Mouse (Mus musculus) CH12.LX (cell line): ENCODE data around the gene Ganab. TPM values are rescaled to one million over a fixed set of nuclear protein-coding genes. Genes with fewer than 3 reads are reported as not detected.

ENCODE experiments used
- DNase-seq: peaks from one replicate; pipeline ENCODE4 v3.0.0-alpha.2; 2013; ENCODE audit errors: extremely low read depth
- H3K27ac ChIP-seq: 2 replicates; pipeline ENCODE4 v1.5.1; 2012; ENCODE audit warnings: low read depth, mild to moderate bottlenecking, control low read depth, moderate library complexity; ENCODE audit not compliant: insufficient read depth
- H3K27me3 ChIP-seq: replicated peaks from 2 replicates; pipeline ENCODE3; 2012; ENCODE audit warnings: inconsistent platforms
- H3K36me3 ChIP-seq, 2 experiments: replicated peaks in 1 of 2; 2 replicates each; pipeline versions ENCODE3 to v1.6.1; 2012; ENCODE audit warnings: inconsistent platforms in 1 of 2, low read length in 1 of 2, mild to moderate bottlenecking in 1 of 2, mixed read lengths in 1 of 2, moderate library complexity in 1 of 2; ENCODE audit not compliant: control insufficient read depth in 1 of 2, insufficient read depth in 1 of 2
- H3K4me1 ChIP-seq, 2 experiments: 2 replicates each; pipeline ENCODE4 v1.6.1; 2012; ENCODE audit warnings: inconsistent platforms in 1 of 2, moderate library complexity in 1 of 2; ENCODE audit not compliant: insufficient read depth in 2 of 2, control insufficient read depth in 1 of 2
- H3K4me2 ChIP-seq: 2 replicates; pipeline ENCODE4 v1.6.1; 2012; ENCODE audit warnings: low read depth, mild to moderate bottlenecking, control low read depth; ENCODE audit not compliant: poor library complexity, insufficient read depth, severe bottlenecking
- H3K4me3 ChIP-seq, 3 experiments: fragments of 150-350 bp in 1 of 3; sonication (generic) in 1 of 3; replicated peaks in 1 of 3; 2 replicates each; pipeline versions ENCODE3 to v1.5.1; 2011 to 2012; ENCODE audit warnings: low read depth in 2 of 3, low read length in 2 of 3, mild to moderate bottlenecking in 2 of 3, moderate library complexity in 2 of 3, control low read depth in 1 of 3, improper control_type of control experiment in 1 of 3, inconsistent platforms in 1 of 3, mixed read lengths in 1 of 3; ENCODE audit not compliant: poor library complexity in 1 of 3
- H3K79me2 ChIP-seq: replicated peaks from 2 replicates; pipeline ENCODE4 v1.6.1; 2012; ENCODE audit warnings: mild to moderate bottlenecking, moderate library complexity; ENCODE audit not compliant: control insufficient read depth, poor library complexity, insufficient read depth, severe bottlenecking; ENCODE audit errors: extremely low read depth
- H3K9ac ChIP-seq: 2 replicates; pipeline ENCODE4 v1.6.1; 2012; ENCODE audit warnings: low read depth, mild to moderate bottlenecking, control low read depth, moderate library complexity; ENCODE audit not compliant: insufficient read depth
- H3K9me3 ChIP-seq: replicated peaks from 2 replicates; pipeline ENCODE3; 2012; ENCODE audit warnings: low read length, inconsistent platforms, mixed read lengths
- BHLHE40 ChIP-seq: IDR thresholded peaks from 2 replicates; pipeline ENCODE4 v1.6.1; 2011; ENCODE audit warnings: mild to moderate bottlenecking, low read depth, low read length, improper control_type of control experiment
- CHD2 ChIP-seq: IDR thresholded peaks from 2 replicates; pipeline ENCODE4 v1.6.1; 2011; ENCODE audit warnings: low read length, improper control_type of control experiment
- CTCF ChIP-seq, 2 experiments: IDR thresholded peaks in 1 of 2; conservative IDR thresholded peaks in 1 of 2; 2 replicates each; pipeline ENCODE4 v1.5.1; 2011 to 2012; ENCODE audit warnings: low read depth in 2 of 2, low read length in 2 of 2, improper control_type of control experiment in 1 of 2, inconsistent platforms in 1 of 2, mild to moderate bottlenecking in 1 of 2, moderate library complexity in 1 of 2
- EP300 ChIP-seq: IDR thresholded peaks from 2 replicates; pipeline ENCODE4 v1.6.1; 2011; ENCODE audit warnings: low read length, improper control_type of control experiment
- ETS1 ChIP-seq: conservative IDR thresholded peaks from 2 replicates; pipeline ENCODE4 v1.6.1; 2012; ENCODE audit warnings: low read depth, mild to moderate bottlenecking, inconsistent platforms, low read length, improper control_type of control experiment, moderate library complexity
- GABPA ChIP-seq: IDR thresholded peaks from 2 replicates; pipeline ENCODE4 v1.6.1; 2012; ENCODE audit warnings: low read depth, low read length, improper control_type of control experiment, inconsistent platforms; ENCODE audit not compliant: insufficient replicate concordance
- HCFC1 ChIP-seq: IDR thresholded peaks from 2 replicates; pipeline ENCODE4 v1.6.1; 2012; ENCODE audit warnings: low read depth, mild to moderate bottlenecking, inconsistent platforms, low read length, improper control_type of control experiment
- IRF4 ChIP-seq: IDR thresholded peaks from 2 replicates; pipeline ENCODE4 v1.6.1; 2014; ENCODE audit warnings: low read depth, mild to moderate bottlenecking, inconsistent platforms, low read length, improper control_type of control experiment
- JUND ChIP-seq: conservative IDR thresholded peaks from 2 replicates; pipeline ENCODE4 v1.6.1; 2011; ENCODE audit warnings: low read depth, low read length, improper control_type of control experiment
- KAT2A ChIP-seq: IDR thresholded peaks from 2 replicates; pipeline ENCODE4 v1.6.1; 2012; ENCODE audit warnings: low read length, improper control_type of control experiment, inconsistent platforms; ENCODE audit not compliant: insufficient replicate concordance
- MAFK ChIP-seq: IDR thresholded peaks from 2 replicates; pipeline ENCODE4 v1.6.1; 2011; ENCODE audit warnings: low read length, improper control_type of control experiment; ENCODE audit not compliant: insufficient replicate concordance
- MAX ChIP-seq: IDR thresholded peaks from 2 replicates; pipeline ENCODE4 v1.6.1; 2011; ENCODE audit warnings: low read length, improper control_type of control experiment
- MAZ ChIP-seq: IDR thresholded peaks from 2 replicates; pipeline ENCODE4 v1.6.1; 2012; ENCODE audit warnings: low read depth, mild to moderate bottlenecking, inconsistent platforms, low read length, improper control_type of control experiment, moderate library complexity
- MEF2A ChIP-seq: IDR thresholded peaks from 2 replicates; pipeline ENCODE4 v1.6.1; 2014; ENCODE audit warnings: low read depth, mild to moderate bottlenecking, inconsistent platforms, low read length, improper control_type of control experiment, borderline replicate concordance
- MXI1 ChIP-seq: IDR thresholded peaks from 2 replicates; pipeline ENCODE4 v1.6.1; 2011; ENCODE audit warnings: mild to moderate bottlenecking, low read depth, low read length, improper control_type of control experiment
- MYC ChIP-seq: IDR thresholded peaks from 2 replicates; pipeline ENCODE4 v1.6.1; 2011; ENCODE audit warnings: low read depth, mild to moderate bottlenecking, improper control_type of control experiment, low read length
- NELFE ChIP-seq: IDR thresholded peaks from 2 replicates; pipeline ENCODE4 v1.6.1; 2011; ENCODE audit warnings: low read depth, low read length, improper control_type of control experiment
- NRF1 ChIP-seq: IDR thresholded peaks from 2 replicates; pipeline ENCODE4 v1.6.1; 2014; ENCODE audit warnings: low read depth, mild to moderate bottlenecking, inconsistent platforms, low read length, improper control_type of control experiment, moderate library complexity
- POLR2A ChIP-seq: IDR thresholded peaks from 2 replicates; pipeline ENCODE4 v1.6.1; 2011; ENCODE audit warnings: low read depth, mild to moderate bottlenecking, improper control_type of control experiment, low read length
- POLR2AphosphoS2 ChIP-seq: IDR thresholded peaks from 2 replicates; pipeline ENCODE4 v1.6.1; 2011; ENCODE audit warnings: low read depth, low read length, improper control_type of control experiment
- RAD21 ChIP-seq: IDR thresholded peaks from 2 replicates; pipeline ENCODE4 v1.6.1; 2011; ENCODE audit warnings: low read depth, mild to moderate bottlenecking, low read length, improper control_type of control experiment, moderate library complexity
- RCOR1 ChIP-seq: conservative IDR thresholded peaks from 2 replicates; pipeline ENCODE4 v1.6.1; 2012; ENCODE audit warnings: low read depth, mild to moderate bottlenecking, inconsistent platforms, low read length, improper control_type of control experiment
- SMC3 ChIP-seq: IDR thresholded peaks from 2 replicates; pipeline ENCODE4 v1.6.1; 2011; ENCODE audit warnings: low read depth, low read length, improper control_type of control experiment
- TBP ChIP-seq: conservative IDR thresholded peaks from 2 replicates; pipeline ENCODE4 v1.6.1; 2011; ENCODE audit warnings: low read depth, low read length, improper control_type of control experiment
- UBTF ChIP-seq: IDR thresholded peaks from 2 replicates; pipeline ENCODE4 v1.6.1; 2012; ENCODE audit warnings: low read depth, mild to moderate bottlenecking, inconsistent platforms, low read length, improper control_type of control experiment, moderate library complexity
- USF2 ChIP-seq: conservative IDR thresholded peaks from 2 replicates; pipeline ENCODE4 v1.6.1; 2011; ENCODE audit warnings: low read depth, low read length, improper control_type of control experiment
- ZC3H11A ChIP-seq: IDR thresholded peaks from 2 replicates; pipeline ENCODE4 v1.6.1; 2012; ENCODE audit warnings: low read depth, mild to moderate bottlenecking, inconsistent platforms, low read length, improper control_type of control experiment
- ZKSCAN1 ChIP-seq: IDR thresholded peaks from 2 replicates; pipeline ENCODE4 v1.6.1; 2012; ENCODE audit warnings: low read depth, inconsistent platforms, low read length, improper control_type of control experiment, borderline replicate concordance
- ZMIZ1 ChIP-seq: IDR thresholded peaks from 2 replicates; pipeline ENCODE4 v1.6.1; 2012; ENCODE audit warnings: low read depth, mild to moderate bottlenecking, inconsistent platforms, low read length, improper control_type of control experiment
- ZNF384 ChIP-seq: IDR thresholded peaks from 2 replicates; pipeline ENCODE4 v1.6.1; 2012; ENCODE audit warnings: low read depth, low read length, improper control_type of control experiment, inconsistent platforms
- dilution Hi-C: fragments of 300-500 bp; cut with MboI; formaldehyde crosslinking; loops from 2 replicates; pipeline ENCODE4 v1.14.3; 2020; ENCODE audit warnings: low sequenced_read_pairs; ENCODE audit not compliant: extremely low pct_unique_long_range_greater_than_20kb, extremely low pct_ligation_motif_present
- in situ Hi-C: fragments of 300-500 bp; cut with MboI; formaldehyde crosslinking; loops from 3 replicates; pipeline ENCODE4 v1.14.3; 2019; ENCODE audit warnings: low sequenced_read_pairs, low pct_ligation_motif_present, low pct_unique_long_range_greater_than_20kb, mixed read lengths
- polyA plus RNA-seq: library from polyadenylated mRNA; unstranded; fragments of >175 nt; gene quantifications from 2 replicates; pipeline ENCODE4 v1.2.1, GENCODE M21; 2012; ENCODE audit warnings: low read depth; ENCODE audit not compliant: insufficient read length
- total RNA-seq, 2 experiments: library from RNA; depleted of rRNA; stranded (reverse); fragments of 300-350 nt in 1 of 2; fragments of >200 nt in 1 of 2; gene quantifications; 2 replicates each; pipeline ENCODE4 v1.2.3; 2012 to 2014

Ganab gene
- total and polyA plus RNA-seq, 3 experiments: 97.0 to 169 (median 143) TPM

GRCm38 (mm10) chr19:8941136-8941514 is 43.3 kb downstream of the Ganab start:
- Histone ChIP-seq H3K27ac (peak overlapping the region; percentile 99), H3K9me3 (no peaks in the 10 kb centered on the region), H3K4me1 (peaks cover 16 to 48% of the 10 kb centered on the region in 2 experiments)

GRCm38 (mm10) chr19:8941515-8942217 is 43.8 kb downstream of the Ganab start, which contains the start of gene Mta2:
Mta2 (plus strand) TSS chr19:8941875.
- peaks cover 57 to 75% of the 10 kb centered on the region in 2 experiments for H3K36me3 ChIP-seq
- dilution Hi-C loops (no loop called here), in situ Hi-C loops (no loop called here)
- H3K27ac ChIP-seq: peak within 1 kb of the TSS; percentile 99
- no peaks in the 10 kb centered on the region for H3K9me3 ChIP-seq
- DNase-seq: peak; percentile 98
- peak within 1 kb of the TSS; percentile 97 for H3K9ac ChIP-seq
- peak within 1 kb of the TSS; percentile 91 for H3K4me2 ChIP-seq
- H3K4me1 ChIP-seq: peaks cover 16 to 48% of the 10 kb centered on the region in 2 experiments
- peak within 1 kb of the TSS; percentile 75 to 95 (median 91) for H3K4me3 ChIP-seq
- no peaks in the 10 kb centered on the region for H3K27me3 ChIP-seq
- peaks cover 42% of the 10 kb centered on the region for H3K79me2 ChIP-seq
- TF ChIP-seq NELFE: peak; percentile 84
- peak; percentile 52; the same call in 1 of the 2 replicates for TF ChIP-seq UBTF
- no peak for TF ChIP-seq GABPA
- TF ChIP-seq POLR2AphosphoS2: peak; percentile 86
- peak; percentile 38; the same call in 1 of the 2 replicates for TF ChIP-seq MYC
- no peak for TF ChIP-seq USF2
- TF ChIP-seq TBP: peak; percentile 91
- peak; percentile 91 for TF ChIP-seq ZMIZ1
- TF ChIP-seq ETS1: peak; percentile 46
- TF ChIP-seq MAX: peak; percentile 70
- peak; percentile 87; the same call in 1 of the 2 replicates for TF ChIP-seq MAZ
- no peak; the same call in 1 of the 2 replicates for TF ChIP-seq RAD21
- TF ChIP-seq ZKSCAN1: no peak
- TF ChIP-seq HCFC1: peak; percentile 69
- peak; percentile 65; the same call in 1 of the 2 replicates for TF ChIP-seq KAT2A
- TF ChIP-seq RCOR1: no peak; the same call in 1 of the 2 replicates
- TF ChIP-seq NRF1: peak; percentile 73
- TF ChIP-seq JUND: no peak
- peak; percentile 93 for TF ChIP-seq ZNF384
- peak; percentile 60; the same call in 1 of the 2 replicates for TF ChIP-seq EP300
- TF ChIP-seq BHLHE40: peak; percentile 64
- 0 out of 2 replicates have a peak, but pooled peaks have one; percentile 16 for TF ChIP-seq CHD2
- no peak for TF ChIP-seq MAFK
- TF ChIP-seq MXI1: peak; percentile 19; the same call in 1 of the 2 replicates
- 0 out of 4 replicates have a peak, but pooled peaks of 1 of the 2 experiments have one; percentile 4 for TF ChIP-seq CTCF (conservative IDR thresholded peaks at IDR 0.05 in 1 of 2, IDR thresholded peaks at IDR 0.05 in 1 of 2; ENCODE audit: low read depth in 2 of 2, low read length in 2 of 2)

More at GRCm38 (mm10) chr19:8941136-8941514, 43.3 kb downstream of the Ganab start:
- TF ChIP-seq POLR2AphosphoS2 (no peak), ZC3H11A (no peak), MAX (no peak), SMC3 (no peak), ETS1 (no peak), RAD21 (no peak), UBTF (no peak), IRF4 (no peak), CHD2 (0 out of 2 replicates have a peak, but pooled peaks have one; percentile 25), MEF2A (no peak), POLR2A (no peak), ZNF384 (no peak), MYC (no peak), MXI1 (0 out of 2 replicates have a peak, but pooled peaks have one; percentile 9), NRF1 (no peak), JUND (no peak)
- Histone ChIP-seq H3K27me3 (no peaks in the 10 kb centered on the region), H3K79me2 (peaks cover 39% of the 10 kb centered on the region), H3K4me3 (peak overlapping the region in 2 of 3 experiments; percentile 45 to 95), H3K36me3 (peaks cover 57 to 75% of the 10 kb centered on the region in 2 experiments), H3K9ac (peak overlapping the region; percentile 72), H3K4me2 (peak overlapping the region; percentile 88)
- in situ Hi-C loops (no loop called here), dilution Hi-C loops (no loop called here)
- peak; percentile 21 for DNase-seq
